Mouse (Mus musculus) heart, embryonic 13.5 days (tissue): ENCODE data around the gene Mlxip. TPM values are rescaled to one million over a fixed set of nuclear protein-coding genes. Genes with fewer than 3 reads are reported as not detected.

Source experiments
- ATAC-seq: fragments of 200-750 bp; cut with Nextera tagmentation; 2 replicates; pipeline ENCODE4 v1.8.0; 2017; ENCODE audit warnings: moderate TSS enrichment; ENCODE audit not compliant: insufficient number of reproducible peaks, low FRiP score, low TSS enrichment; ENCODE audit errors: extremely low read depth
- H3K27ac ChIP-seq: fragments of 300-500 bp; sonication (generic); replicated peaks from 2 replicates; pipeline ENCODE4 v1.5.1; 2015; ENCODE audit warnings: moderate library complexity, mild to moderate bottlenecking, inconsistent platforms
- H3K27me3 ChIP-seq: fragments of 300-500 bp; sonication (generic); replicated peaks from 2 replicates; pipeline ENCODE4 v1.6.1; 2015; ENCODE audit warnings: mild to moderate bottlenecking, inconsistent platforms
- H3K36me3 ChIP-seq: fragments of 300-500 bp; sonication (generic); 2 replicates; pipeline ENCODE4 v1.6.1; 2015; ENCODE audit warnings: mild to moderate bottlenecking, inconsistent platforms
- H3K4me1 ChIP-seq: fragments of 300-500 bp; sonication (generic); 2 replicates; pipeline ENCODE4 v1.6.1; 2015; ENCODE audit warnings: inconsistent platforms
- H3K4me2 ChIP-seq: fragments of 300-500 bp; sonication (generic); 2 replicates; pipeline ENCODE4 v1.6.1; 2015; ENCODE audit warnings: inconsistent platforms, mild to moderate bottlenecking, moderate library complexity
- H3K4me3 ChIP-seq: fragments of 300-500 bp; sonication (generic); 2 replicates; pipeline ENCODE4 v1.5.1; 2015; ENCODE audit warnings: moderate library complexity, mild to moderate bottlenecking, inconsistent platforms
- H3K9ac ChIP-seq: fragments of 300-500 bp; sonication (generic); 2 replicates; pipeline ENCODE4 v1.6.1; 2015; ENCODE audit warnings: inconsistent platforms, mild to moderate bottlenecking, moderate library complexity
- H3K9me3 ChIP-seq: fragments of 300-500 bp; sonication (generic); 2 replicates; pipeline ENCODE4 v1.6.1; 2016; ENCODE audit warnings: inconsistent platforms
- WGBS: fragments of 180-500 bp; shearing (Covaris S2); methylation state at CpG from one replicate; pipeline ENCODE4 v1.1.7; 2015; ENCODE audit warnings: mixed read lengths; 5-methylcytosine and 5-hydroxymethylcytosine counted together
- polyA plus RNA-seq: library from polyadenylated mRNA; unstranded; fragments of >200 nt; fragmentation: Nextera tagmentation; extraction: Ambion mirVana; gene quantifications from 2 replicates; pipeline ENCODE4 v1.2.1, GENCODE M21; 2015

Mlxip gene
- polyA plus RNA-seq, 1 experiment from 2014 or later, result 11.7 TPM

GRCm38 (mm10) chr5:123406952-123407351 lies 12.4 kb downstream of the Mlxip start:
- Histone ChIP-seq H3K9me3 (peaks cover 7% of the 10 kb centered on the region; the same call in 1 of the 2 replicates), H3K4me1 (peaks cover 24% of the 10 kb centered on the region), H3K4me3 (no peak overlapping the region), H3K27ac (no peak overlapping the region), H3K9ac (no peak overlapping the region), H3K4me2 (no peak overlapping the region), H3K27me3 (no peaks in the 10 kb centered on the region), H3K36me3 (peaks cover 18% of the 10 kb centered on the region)
- ATAC-seq, result no peak
- 35% methylated on average over 2 of the region's 2 CpGs for WGBS

DNA sequence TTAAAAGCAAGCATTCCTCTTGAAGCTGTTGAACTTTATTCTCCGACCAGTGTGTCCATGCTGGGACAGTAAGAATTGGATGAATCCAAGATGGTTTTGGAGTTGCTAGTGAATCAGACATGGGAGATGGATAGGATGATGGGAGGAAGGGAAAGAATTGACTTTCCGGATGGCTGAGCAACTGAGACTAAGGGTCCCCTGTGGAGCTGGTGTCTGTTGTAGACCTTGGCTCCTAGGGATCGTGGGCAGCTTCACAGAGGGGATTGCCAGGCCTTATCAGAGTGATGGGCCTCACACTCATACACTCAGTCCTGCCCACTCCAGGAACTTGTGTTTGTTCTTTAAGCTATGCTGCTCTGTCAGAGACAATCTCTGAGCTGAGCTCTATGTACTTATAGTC lies 13.6 kb downstream of the Mlxip start:
- no peak overlapping the region for H3K4me2 ChIP-seq
- peaks cover 26% of the 10 kb centered on the region for H3K4me1 ChIP-seq
- H3K9me3 ChIP-seq, result peaks cover 7% of the 10 kb centered on the region; the same call in 1 of the 2 replicates
- no peak for ATAC-seq
- no peak overlapping the region for H3K9ac ChIP-seq
- H3K36me3 ChIP-seq, result peaks cover 15% of the 10 kb centered on the region
- H3K4me3 ChIP-seq, result no peak overlapping the region
- no peaks in the 10 kb centered on the region for H3K27me3 ChIP-seq
- 54% methylated on average over 3 of the region's 3 CpGs for WGBS
- H3K27ac ChIP-seq, result no peak overlapping the region

- peaks cover 7% of the 10 kb centered on the region; the same call in 1 of the 2 replicates for H3K9me3 ChIP-seq
- peaks cover 50% of the 10 kb centered on the region for H3K4me1 ChIP-seq
- WGBS, result 73% methylated on average over 4 of the region's 4 CpGs
- H3K4me2 ChIP-seq, result no peak overlapping the region
- no peak overlapping the region for H3K9ac ChIP-seq
- no peak overlapping the region for H3K4me3 ChIP-seq
- no peak overlapping the region for H3K27ac ChIP-seq
- H3K27me3 ChIP-seq, result no peaks in the 10 kb centered on the region
- no peak for ATAC-seq
- H3K36me3 ChIP-seq, result peaks cover 15% of the 10 kb centered on the region
These were observed 17.6 kb downstream of the Mlxip start for GRCm38 (mm10) chr5:123412193-123412592.

DNA sequence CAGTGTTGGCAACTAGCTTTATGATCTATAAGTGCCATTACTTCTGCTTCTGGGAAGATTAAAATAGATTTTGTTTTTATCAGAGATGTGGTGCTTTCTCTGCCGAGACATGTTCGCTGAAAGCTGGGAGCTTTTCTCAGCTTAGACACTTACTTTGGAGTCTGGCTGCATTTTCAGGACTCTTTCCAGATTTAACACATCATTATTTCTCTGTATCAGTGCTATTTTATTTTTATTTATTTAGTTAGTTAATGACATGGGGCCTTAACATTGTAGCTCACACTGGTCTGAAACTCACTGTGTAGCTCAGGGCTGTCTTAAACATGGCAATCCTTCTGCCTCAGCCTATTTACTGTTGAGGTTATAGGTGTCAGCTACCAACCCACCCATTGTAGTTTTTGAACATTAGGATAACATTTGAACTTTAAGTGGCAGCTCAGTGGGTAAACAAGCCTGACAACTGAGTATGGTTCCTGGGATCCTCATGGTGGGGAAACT lies 19.3 kb downstream of the Mlxip start:
- WGBS, result 69% methylated on average over 2 of the region's 2 CpGs
- Histone ChIP-seq H3K9me3 (peaks cover 7% of the 10 kb centered on the region; the same call in 1 of the 2 replicates), H3K4me2 (no peak overlapping the region), H3K36me3 (peaks cover 15% of the 10 kb centered on the region), H3K9ac (no peak overlapping the region), H3K27me3 (no peaks in the 10 kb centered on the region), H3K4me3 (no peak overlapping the region), H3K27ac (no peak overlapping the region), H3K4me1 (peaks cover 39% of the 10 kb centered on the region)
- no peak for ATAC-seq

GRCm38 (mm10) chr5:123416149-123416548 lies 21.6 kb downstream of the Mlxip start:
- Histone ChIP-seq H3K4me1 (peaks cover 39% of the 10 kb centered on the region), H3K4me2 (no peak overlapping the region), H3K27ac (no peak overlapping the region), H3K9ac (no peak overlapping the region), H3K4me3 (no peak overlapping the region), H3K36me3 (peaks cover 4% of the 10 kb centered on the region), H3K27me3 (no peaks in the 10 kb centered on the region), H3K9me3 (no peaks in the 10 kb centered on the region)
- 53% methylated on average over 3 of the region's 3 CpGs for WGBS
- no peak for ATAC-seq

- Histone ChIP-seq H3K4me2 (no peak overlapping the region), H3K9me3 (no peaks in the 10 kb centered on the region), H3K27ac (0 out of 2 replicates have a peak overlapping the region, but pooled peaks have one; percentile 40), H3K36me3 (no peaks in the 10 kb centered on the region), H3K4me1 (peaks cover 44% of the 10 kb centered on the region), H3K4me3 (no peak overlapping the region), H3K9ac (no peak overlapping the region), H3K27me3 (no peaks in the 10 kb centered on the region)
- no peak for ATAC-seq
- WGBS, result 65% methylated on average over 8 of the region's 8 CpGs
These were observed 22.2 kb downstream of the Mlxip start for GRCm38 (mm10) chr5:123416566-123417518.

DNA sequence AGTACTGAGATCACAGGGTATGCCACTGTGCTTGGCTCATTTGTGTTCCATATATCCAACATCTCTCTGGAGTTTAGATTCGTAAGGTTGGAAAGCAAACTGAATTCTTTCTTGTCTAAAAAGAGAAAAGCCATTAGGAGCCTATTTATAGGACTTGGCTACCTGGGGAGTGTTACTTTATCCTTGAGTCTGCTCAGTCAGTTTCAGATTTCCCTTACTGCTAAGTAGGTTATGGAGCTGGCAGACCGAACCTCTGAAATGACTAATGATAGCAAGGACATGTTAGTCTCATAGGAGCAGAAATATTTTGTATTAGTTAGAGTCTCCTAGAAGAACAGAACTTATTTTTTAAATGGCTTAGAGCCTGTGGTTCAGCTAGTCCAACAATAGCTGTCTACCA lies 29.3 kb downstream of the Mlxip start:
- peaks cover 10% of the 10 kb centered on the region; the same call in 1 of the 2 replicates for H3K36me3 ChIP-seq
- peak overlapping the region; percentile 59; the same call in 1 of the 2 replicates for H3K27ac ChIP-seq
- WGBS, result 30% methylated on average over 2 of the region's 2 CpGs
- H3K4me2 ChIP-seq, result peak overlapping the region; percentile 16; the same call in 1 of the 2 replicates
- peaks cover 30% of the 10 kb centered on the region for H3K4me1 ChIP-seq
- no peaks in the 10 kb centered on the region for H3K27me3 ChIP-seq
- H3K9ac ChIP-seq, result no peak overlapping the region
- no peak overlapping the region for H3K4me3 ChIP-seq
- H3K9me3 ChIP-seq, result peaks cover 6% of the 10 kb centered on the region; the same call in 1 of the 2 replicates
- ATAC-seq, result no peak

- H3K4me1 ChIP-seq, result peaks cover 36% of the 10 kb centered on the region
- H3K4me3 ChIP-seq, result no peak overlapping the region
- H3K36me3 ChIP-seq, result peaks cover 10% of the 10 kb centered on the region; the same call in 1 of the 2 replicates
- 89% methylated on average over 1 of the region's 1 CpGs for WGBS
- no peaks in the 10 kb centered on the region for H3K27me3 ChIP-seq
- H3K9ac ChIP-seq, result no peak overlapping the region
- ATAC-seq, result no peak
- H3K4me2 ChIP-seq, result no peak overlapping the region
- H3K27ac ChIP-seq, result no peak overlapping the region
- H3K9me3 ChIP-seq, result peaks cover 6% of the 10 kb centered on the region; the same call in 1 of the 2 replicates
These were observed 33.0 kb downstream of the Mlxip start for GRCm38 (mm10) chr5:123427556-123427955.

DNA sequence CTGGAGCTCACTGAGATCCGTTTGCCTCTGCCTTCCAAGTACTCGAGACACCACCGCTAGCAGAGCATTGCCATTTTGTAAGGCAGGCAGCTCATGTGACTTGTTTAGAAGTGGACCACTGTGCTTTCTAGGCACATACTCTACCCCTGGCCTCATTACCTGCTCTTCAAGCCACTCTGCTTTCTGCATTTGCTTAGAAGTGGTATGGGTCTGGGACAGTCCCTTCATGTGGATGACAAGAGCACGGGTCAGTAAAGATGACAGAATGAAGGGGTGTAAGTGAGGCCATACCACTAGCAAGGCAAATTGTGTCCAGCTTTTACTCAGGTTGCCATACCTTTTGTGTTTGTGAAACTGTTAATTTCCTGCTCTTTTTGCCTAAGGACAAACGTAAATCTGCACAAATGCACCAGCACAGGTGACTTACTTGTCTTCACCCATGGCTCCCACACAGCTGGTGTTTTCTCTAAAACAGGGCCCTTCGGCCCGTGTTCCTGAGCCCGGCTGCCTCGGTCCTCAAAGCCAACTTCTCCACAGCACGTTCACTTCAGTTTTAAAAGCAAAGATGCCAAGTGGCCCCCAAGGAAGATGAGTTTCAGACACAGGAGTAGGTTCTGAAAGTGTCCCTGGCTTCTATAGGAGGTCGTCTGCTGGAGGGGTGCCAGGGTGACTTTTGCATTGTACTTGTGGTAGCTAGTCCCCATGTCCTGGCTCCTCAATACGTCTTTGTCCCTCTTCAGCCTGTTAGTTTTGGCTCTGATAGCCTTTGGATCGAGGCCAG lies 37.1 kb downstream of the Mlxip start:
- Histone ChIP-seq H3K4me2 (no peak overlapping the region), H3K4me1 (peaks cover 38% of the 10 kb centered on the region), H3K36me3 (0 out of 2 replicates have a peak, but pooled peaks cover 3% of the 10 kb centered on the region), H3K4me3 (no peak overlapping the region), H3K27ac (peak overlapping the region; percentile 51), H3K27me3 (no peaks in the 10 kb centered on the region), H3K9me3 (0 out of 2 replicates have a peak, but pooled peaks cover 2% of the 10 kb centered on the region), H3K9ac (peak overlapping the region; percentile 42; the same call in 1 of the 2 replicates)
- ATAC-seq, result no peak
- WGBS, result 65% methylated on average over 13 of the region's 13 CpGs

- Histone ChIP-seq H3K9ac (0 out of 2 replicates have a peak overlapping the region, but pooled peaks have one; percentile 3), H3K4me1 (peaks cover 39% of the 10 kb centered on the region), H3K4me3 (no peak overlapping the region), H3K36me3 (no peaks in the 10 kb centered on the region), H3K27me3 (no peaks in the 10 kb centered on the region), H3K9me3 (no peaks in the 10 kb centered on the region), H3K27ac (peak overlapping the region; percentile 51), H3K4me2 (no peak overlapping the region)
- 68% methylated on average over 3 of the region's 3 CpGs for WGBS
- ATAC-seq, result no peak
These were observed 37.8 kb downstream of the Mlxip start for GRCm38 (mm10) chr5:123432305-123432874.
